Mouse (Mus musculus): ENCODE results near the gene Rala.

GRCm38 (mm10) chr13:17900641-17901040, 43.4 kb downstream of the Rala start:
- TF ChIP-seq MYOD1 (IDR thresholded peaks at IDR 0.05; ENCODE audit: control insufficient read depth in 1 of 3, insufficient read length in 2 of 3, low read depth in 2 of 3), result no peak
- no peak for TF ChIP-seq E2F4 (IDR thresholded peaks at IDR 0.05; ENCODE audit: insufficient read depth)
- no peak for TF ChIP-seq REST (IDR thresholded peaks at IDR 0.05; ENCODE audit: insufficient read depth, insufficient read length)
- no peak for TF ChIP-seq TCF12 (IDR thresholded peaks at IDR 0.05; ENCODE audit: insufficient read depth, poor library complexity, severe bottlenecking)
- TF ChIP-seq POLR2A (IDR thresholded peaks at IDR 0.05; ENCODE audit: insufficient read length, low read depth), result no peak
- no peak for TF ChIP-seq USF1 (IDR thresholded peaks at IDR 0.05; ENCODE audit: low read depth)
- no peak for TF ChIP-seq MAX (IDR thresholded peaks at IDR 0.05; ENCODE audit: low read depth)
- TF ChIP-seq POLR2AphosphoS2 (IDR thresholded peaks at IDR 0.05; ENCODE audit: insufficient read length, low read depth), result no peak
- TF ChIP-seq CEBPB (IDR thresholded peaks at IDR 0.05; ENCODE audit: insufficient read depth, poor library complexity, severe bottlenecking), result no peak
- TF ChIP-seq MYOG (IDR thresholded peaks at IDR 0.05; ENCODE audit: control insufficient read depth in 1 of 3, insufficient read depth in 1 of 3, insufficient read length in 2 of 3, low read depth in 2 of 3), result no peak
- no peak for TF ChIP-seq TCF3 (IDR thresholded peaks at IDR 0.05; ENCODE audit: insufficient read length, low read depth)

All from myocyte (in vitro differentiated cells).